Mouse (Mus musculus): ENCODE data around the gene Ms4a4c.

DNA sequence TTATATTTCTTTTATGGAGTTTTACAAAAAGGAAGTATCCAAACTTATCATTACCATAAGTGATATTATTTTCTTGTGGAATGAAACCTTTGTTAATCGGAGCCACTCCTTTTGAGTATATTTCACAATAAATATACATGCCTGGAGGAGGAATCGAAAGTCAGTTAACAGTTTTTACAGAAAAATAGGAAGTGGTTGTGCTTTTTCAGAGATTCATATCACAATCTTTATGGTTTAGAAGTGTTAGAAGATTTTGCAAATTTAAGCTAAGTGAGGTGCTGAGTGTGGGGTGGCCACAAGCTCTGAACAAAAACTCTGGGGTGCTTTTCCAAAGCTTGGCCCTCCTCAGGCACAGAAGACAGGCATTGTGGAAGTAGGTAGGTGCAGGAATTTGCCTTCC lies 42.7 kb downstream of the Ms4a4c start:
- TF ChIP-seq HCFC1 (IDR thresholded peaks at IDR 0.05; ENCODE audit: borderline replicate concordance, insufficient read depth, low read length) (no peak), ZC3H11A (IDR thresholded peaks at IDR 0.05; ENCODE audit: borderline replicate concordance, low read depth, low read length) (no peak), CHD2 (IDR thresholded peaks at IDR 0.05; ENCODE audit: low read depth, low read length) (no peak), MAFK (IDR thresholded peaks at IDR 0.05; ENCODE audit: insufficient read depth, low read depth, low read length) (no peak), ZNF384 (IDR thresholded peaks at IDR 0.05; ENCODE audit: low read depth, low read length) (no peak)
